16 mouse cellular contexts compared by ENCODE assay signal in the genomic region with DNA sequence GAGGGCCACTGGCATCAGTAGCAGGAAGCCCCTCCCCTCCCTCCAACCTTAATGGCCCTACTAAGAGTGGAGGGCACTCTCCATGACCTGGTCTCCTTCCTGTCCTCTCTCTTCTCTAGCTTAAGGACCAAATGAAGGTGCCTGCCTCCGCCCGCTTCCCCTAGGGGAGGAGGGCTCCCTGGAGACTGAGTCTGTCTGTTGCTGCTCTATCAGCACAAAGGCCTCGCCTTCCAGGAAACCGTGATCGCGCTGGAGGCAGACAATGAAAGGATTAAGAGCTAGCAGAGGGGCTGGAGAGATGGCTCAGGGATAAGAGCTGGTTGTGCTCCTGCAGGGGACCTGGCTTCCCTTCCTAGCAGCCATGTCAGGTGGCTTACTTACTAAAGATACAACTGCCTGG. TPM values are rescaled to one million over a fixed set of nuclear protein-coding genes. Genes with fewer than 3 reads are reported as not detected.
A peak's percentile ranks its signal among the peaks of the same experiment; 100 is the strongest.
DNase-seq lines count a peak whose midpoint lies in the region; ATAC-seq and TF ChIP-seq lines count a peak whose summit lies in the region.
"Had no signal": no experiment of that assay in that cellular context is flagged by ENCODE, and none has a peak within 500 bp of the region (broad histone marks: within the 10 kb centered on the region; RNA-seq: fewer than 3 reads in every experiment).

No protein-coding gene starts in this region.

- no peak for TF ChIP-seq POLR2A in brain, embryonic 14.5 days (IDR thresholded peaks at IDR 0.05; ENCODE audit: borderline replicate concordance, extremely low read depth, insufficient read depth, insufficient read length, poor library complexity, severe bottlenecking)

- H3K9ac ChIP-seq in liver, postnatal 0 days (replicated peaks): no peak overlapping the region
- H3K9ac ChIP-seq in midbrain, embryonic 12.5 days (replicated peaks): no peak overlapping the region
- H3K9ac ChIP-seq in intestine, postnatal 0 days (ENCODE audit: low read depth, low read length): no peak overlapping the region
- H3K9ac ChIP-seq: heart, embryonic 15.5 days; limb, embryonic 12.5 days had no signal

- ATAC-seq in liver, postnatal 0 days: no peak
- peak; percentile 54; the same call in 1 of the 2 replicates for ATAC-seq in midbrain, embryonic 12.5 days (ENCODE audit: low FRiP score, low read depth)
- no peak for ATAC-seq in intestine, postnatal 0 days

- H3K4me2 ChIP-seq in liver, postnatal 0 days (ENCODE audit: low read depth, low read length): no peak overlapping the region
- no peak overlapping the region for H3K4me2 ChIP-seq in midbrain, embryonic 12.5 days (replicated peaks)
- no peak overlapping the region for H3K4me2 ChIP-seq in intestine, postnatal 0 days (replicated peaks; ENCODE audit: low read depth)
- H3K4me2 ChIP-seq: heart, embryonic 15.5 days; limb, embryonic 12.5 days had no signal

- peaks cover 87% of the 10 kb centered on the region for H3K36me3 ChIP-seq in liver, postnatal 0 days (replicated peaks; ENCODE audit: insufficient read depth, low read length)
- peaks cover 92% of the 10 kb centered on the region for H3K36me3 ChIP-seq in midbrain, embryonic 12.5 days
- peaks cover 77% of the 10 kb centered on the region for H3K36me3 ChIP-seq in intestine, postnatal 0 days (ENCODE audit: control insufficient read depth, insufficient read depth)

- peak; percentile 41 for DNase-seq in liver
- DNase-seq in liver, postnatal 0 days: no peak
- DNase-seq in brain, embryonic 14.5 days (ENCODE audit: low read depth): peak; percentile 40
- no peak for DNase-seq in left cerebral cortex, adult 9 months (ENCODE audit: low spot score in 2 of 2)
- DNase-seq in layer of hippocampus, adult 18-20 months (ENCODE audit: low spot score in 2 of 2): no peak
- DNase-seq: cerebellum, postnatal 14 days; heart, adult 11 months; lung, adult 18-20 months; right cerebral cortex, postnatal 25 days; thymus, postnatal 14 days had no signal

- no peak for TF ChIP-seq EP300 in liver, postnatal 0 days (IDR thresholded peaks at IDR 0.05; ENCODE audit: low read depth)

- TF ChIP-seq CTCF in liver, postnatal 0 days (IDR thresholded peaks at IDR 0.05; ENCODE audit: low read depth): no peak
- TF ChIP-seq CTCF in brain, embryonic 14.5 days (IDR thresholded peaks at IDR 0.05; ENCODE audit: borderline replicate concordance, extremely low read depth, insufficient read depth, insufficient read length): no peak
- TF ChIP-seq CTCF in intestine, postnatal 0 days (IDR thresholded peaks at IDR 0.05; ENCODE audit: low read depth): no peak

- H3K27ac ChIP-seq in liver, postnatal 0 days (ENCODE audit: low read depth): no peak overlapping the region
- H3K27ac ChIP-seq in midbrain, embryonic 12.5 days (replicated peaks): peak overlapping the region; percentile 65
- H3K27ac ChIP-seq in intestine, postnatal 0 days (ENCODE audit: low read depth, low read length): no peak overlapping the region
- H3K27ac ChIP-seq: heart, embryonic 15.5 days; limb, embryonic 12.5 days; stomach, postnatal 0 days had no signal

- no peak overlapping the region for H3K4me3 ChIP-seq in liver, postnatal 0 days (ENCODE audit: low read depth, low read length)
- H3K4me3 ChIP-seq in midbrain, embryonic 12.5 days: no peak overlapping the region
- no peak overlapping the region for H3K4me3 ChIP-seq in intestine, postnatal 0 days (ENCODE audit: low read depth, low read length)
- H3K4me3 ChIP-seq: heart, embryonic 15.5 days; limb, embryonic 12.5 days had no signal

- WGBS in liver, postnatal 0 days (ENCODE audit: insufficient replicate concordance): 52% methylated on average over 6 of the region's 6 CpGs
- WGBS in midbrain, embryonic 12.5 days: 11% methylated on average over 6 of the region's 6 CpGs
- 52% methylated on average over 6 of the region's 6 CpGs for WGBS in intestine, postnatal 0 days

- H3K4me1 ChIP-seq in liver, postnatal 0 days (ENCODE audit: insufficient read depth): no peaks in the 10 kb centered on the region
- peaks cover 8% of the 10 kb centered on the region; the same call in 1 of the 2 replicates for H3K4me1 ChIP-seq in midbrain, embryonic 12.5 days
- H3K4me1 ChIP-seq in intestine, postnatal 0 days (replicated peaks; ENCODE audit: control insufficient read depth, insufficient read depth, low read length): no peaks in the 10 kb centered on the region
- H3K4me1 ChIP-seq: heart, embryonic 15.5 days; limb, embryonic 12.5 days had no signal

- H3K9me3 ChIP-seq in liver, postnatal 0 days (ENCODE audit: low read length): no peaks in the 10 kb centered on the region
- no peaks in the 10 kb centered on the region for H3K9me3 ChIP-seq in midbrain, embryonic 12.5 days
- H3K9me3 ChIP-seq in intestine, postnatal 0 days (ENCODE audit: control insufficient read depth): no peaks in the 10 kb centered on the region
- H3K9me3 ChIP-seq: heart, embryonic 15.5 days; limb, embryonic 12.5 days had no signal

- H3K27me3 ChIP-seq in liver, postnatal 0 days (ENCODE audit: insufficient read depth, low read length): no peaks in the 10 kb centered on the region
- H3K27me3 ChIP-seq in midbrain, embryonic 12.5 days: no peaks in the 10 kb centered on the region
- H3K27me3 ChIP-seq in intestine, postnatal 0 days (replicated peaks; ENCODE audit: control insufficient read depth, insufficient read depth, low read length): no peaks in the 10 kb centered on the region
- H3K27me3 ChIP-seq: heart, embryonic 15.5 days; limb, embryonic 12.5 days had no signal

RNA-seq across cellular contexts. Expression of gene Acly, which starts 26.5 kb away (rescaled TPM):
- 24.4 and 29.8 TPM in 2 replicates for polyA plus RNA-seq in liver, postnatal 0 days (2015; fragmentation: Nextera tagmentation; extraction: Ambion mirVana)
- polyA plus RNA-seq in brain, embryonic 14.5 days (2012; rRNA removed): 189 and 209 TPM in 2 replicates
- polyA plus RNA-seq in midbrain, embryonic 12.5 days (2016; fragmentation: Nextera tagmentation; extraction: Ambion mirVana): 366 and 368 TPM in 2 replicates
- 29.3 and 29.5 TPM in 2 replicates for polyA plus RNA-seq in intestine, postnatal 0 days (2015; fragmentation: Nextera tagmentation; extraction: Ambion mirVana)
- 100 to 1,000 TPM; 118 to 124 TPM for total RNA-seq in layer of hippocampus, adult 18-20 months (2021)

RNA-seq across cellular contexts. Expression of gene Klhl11, which starts 28.8 kb away (rescaled TPM):
- polyA plus RNA-seq in liver, postnatal 0 days (2015; fragmentation: Nextera tagmentation; extraction: Ambion mirVana): 0.88 and 1.3 TPM in 2 replicates
- 5.4 and 10.7 TPM in 2 replicates for polyA plus RNA-seq in brain, embryonic 14.5 days (2012; rRNA removed)
- 13.7 and 15.3 TPM in 2 replicates for polyA plus RNA-seq in midbrain, embryonic 12.5 days (2016; fragmentation: Nextera tagmentation; extraction: Ambion mirVana)
- 1.8 and 1.9 TPM in 2 replicates for polyA plus RNA-seq in intestine, postnatal 0 days (2015; fragmentation: Nextera tagmentation; extraction: Ambion mirVana)
- total RNA-seq in layer of hippocampus, adult 18-20 months (2021): 100 to 1,000 TPM; 117 to 124 TPM

RNA-seq across cellular contexts. Expression of gene Ttc25, which starts 44.1 kb away (rescaled TPM):
- polyA plus RNA-seq in liver, postnatal 0 days (2015; fragmentation: Nextera tagmentation; extraction: Ambion mirVana): 0.11 and 0.22 TPM in 2 replicates
- 0.90 and 2.8 TPM in 2 replicates for polyA plus RNA-seq in brain, embryonic 14.5 days (2012; rRNA removed)
- polyA plus RNA-seq in midbrain, embryonic 12.5 days (2016; fragmentation: Nextera tagmentation; extraction: Ambion mirVana): 2.4 and 2.6 TPM in 2 replicates
- polyA plus RNA-seq in intestine, postnatal 0 days (2015; fragmentation: Nextera tagmentation; extraction: Ambion mirVana): 0.18 and 0.22 TPM in 2 replicates
- total RNA-seq in layer of hippocampus, adult 18-20 months (2021): 1 to 10 TPM in 1 of 2 experiments, under 1 TPM in 1; 0.96 to 1.1 TPM
- total RNA-seq: megakaryocyte-erythroid progenitor cell, adult 5-6 weeks had no signal

RNA-seq across cellular contexts. Expression of gene Klhl10, which starts 59.6 kb away (rescaled TPM):
- polyA plus RNA-seq in liver, postnatal 0 days (2015; fragmentation: Nextera tagmentation; extraction: Ambion mirVana): 0.07 TPM in 2 replicates
- 0.96 and 1.4 TPM in 2 replicates for polyA plus RNA-seq in brain, embryonic 14.5 days (2012; rRNA removed)
- 0.75 and 0.89 TPM in 2 replicates for polyA plus RNA-seq in midbrain, embryonic 12.5 days (2016; fragmentation: Nextera tagmentation; extraction: Ambion mirVana)
- 0.13 and 0.14 TPM in 2 replicates for polyA plus RNA-seq in intestine, postnatal 0 days (2015; fragmentation: Nextera tagmentation; extraction: Ambion mirVana)
- total RNA-seq in layer of hippocampus, adult 18-20 months (2021): 1 to 10 TPM in 1 of 2 experiments, under 1 TPM in 1; 0.74 to 1.2 TPM
- total RNA-seq: megakaryocyte-erythroid progenitor cell, adult 5-6 weeks had no signal

RNA-seq across cellular contexts. Expression of gene Nt5c3b, which starts 59.7 kb away (rescaled TPM):
- 11.1 and 11.9 TPM in 2 replicates for polyA plus RNA-seq in liver, postnatal 0 days (2015; fragmentation: Nextera tagmentation; extraction: Ambion mirVana)
- 99.3 and 111 TPM in 2 replicates for polyA plus RNA-seq in brain, embryonic 14.5 days (2012; rRNA removed)
- 93.9 and 100.0 TPM in 2 replicates for polyA plus RNA-seq in midbrain, embryonic 12.5 days (2016; fragmentation: Nextera tagmentation; extraction: Ambion mirVana)
- 31.6 and 33.0 TPM in 2 replicates for polyA plus RNA-seq in intestine, postnatal 0 days (2015; fragmentation: Nextera tagmentation; extraction: Ambion mirVana)
- 10 to 100 TPM; 48.8 to 53.4 TPM for total RNA-seq in layer of hippocampus, adult 18-20 months (2021)

Comparison
In these comparisons a context has a peak if more than half of its experiments do, and no peak if none do; other contexts are left out.
1. DNase-seq: peak in liver (single experiment) and brain, embryonic 14.5 days (single experiment); none in liver, postnatal 0 days (single experiment), left cerebral cortex, adult 9 months (0 of 2) and layer of hippocampus, adult 18-20 months (0 of 2).